Mouse (Mus musculus): ENCODE results near the gene Kcnj5.

Gene Kcnj5

DNA sequence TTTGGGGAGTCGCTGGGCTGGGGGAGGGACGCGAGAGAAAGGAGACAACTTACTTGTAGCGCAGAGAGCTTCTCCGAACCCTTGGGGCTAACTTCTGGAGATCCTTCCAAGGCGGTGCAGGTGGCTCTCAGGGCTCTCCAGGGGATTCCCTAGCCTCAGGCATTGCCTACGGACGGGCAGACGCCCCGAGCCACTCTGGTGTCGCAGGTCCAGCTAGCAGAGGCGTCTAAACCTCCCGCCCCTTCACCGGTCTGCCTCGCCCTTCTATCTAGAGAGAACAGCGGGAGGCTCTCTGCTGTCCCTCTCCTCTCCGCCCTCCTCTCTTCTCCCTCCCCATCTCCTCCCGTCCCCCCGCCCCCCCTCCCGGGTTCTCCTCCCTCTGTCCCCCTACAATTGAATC is at the start of gene Kcnj5:
TSS of gene Kcnj5 (minus strand) at position 300 of the 400 bp plus-strand sequence.
- no peak for DNase-seq (ENCODE audit: low spot score)

- DNase-seq (ENCODE audit: low spot score): no peak
These were observed 48.6 kb upstream of the Kcnj5 start for GRCm38 (mm10) chr9:32392716-32393115.

DNA sequence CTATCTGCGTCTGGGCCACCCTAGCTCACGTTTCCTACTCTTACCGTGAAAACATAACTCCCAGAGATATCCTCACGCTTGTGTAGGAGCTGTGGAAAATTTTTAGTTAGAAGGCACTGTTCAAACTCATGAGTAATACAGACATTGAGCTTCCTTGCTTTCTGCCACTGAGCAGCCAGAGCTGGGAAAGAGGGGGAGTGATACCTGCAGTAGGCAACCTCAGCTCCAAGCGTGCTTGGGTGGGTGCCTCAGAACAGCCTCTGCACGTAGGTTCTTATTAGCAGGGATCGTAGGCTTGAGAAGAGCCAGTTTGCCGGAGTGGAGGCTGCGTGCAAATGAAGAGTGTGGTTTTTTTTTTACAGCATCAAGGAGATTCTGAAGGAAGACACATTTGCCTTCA is 47.6 kb upstream of the Kcnj5 start:
- DNase-seq (ENCODE audit: low spot score): no peak

- no peak for DNase-seq (ENCODE audit: low spot score)
These were observed 46.9 kb upstream of the Kcnj5 start for GRCm38 (mm10) chr9:32391092-32391491.

GRCm38 (mm10) chr9:32388120-32388519 is 44.0 kb upstream of the Kcnj5 start:
- no peak for DNase-seq (ENCODE audit: low spot score)

DNA sequence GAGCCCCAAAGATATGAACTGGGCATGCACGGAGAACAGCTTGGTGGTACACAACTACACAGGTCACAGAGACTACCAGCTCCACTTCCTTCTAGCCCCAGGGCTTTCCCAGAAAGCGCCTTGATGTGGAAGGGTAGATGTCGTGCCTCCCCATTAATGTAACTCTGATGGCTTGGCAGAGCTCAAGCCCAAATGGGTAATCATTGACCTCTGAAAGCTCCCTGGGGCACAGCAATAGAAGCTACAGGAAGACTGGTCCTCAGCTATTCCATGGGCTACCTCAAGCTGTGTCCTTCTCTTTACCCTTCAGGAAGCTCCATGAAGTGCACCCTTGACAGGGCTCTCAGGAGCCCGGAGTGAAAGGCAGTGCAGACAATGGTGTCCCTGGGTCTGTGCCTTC is 40.8 kb upstream of the Kcnj5 start:
- no peak for DNase-seq (ENCODE audit: low spot score)

DNA sequence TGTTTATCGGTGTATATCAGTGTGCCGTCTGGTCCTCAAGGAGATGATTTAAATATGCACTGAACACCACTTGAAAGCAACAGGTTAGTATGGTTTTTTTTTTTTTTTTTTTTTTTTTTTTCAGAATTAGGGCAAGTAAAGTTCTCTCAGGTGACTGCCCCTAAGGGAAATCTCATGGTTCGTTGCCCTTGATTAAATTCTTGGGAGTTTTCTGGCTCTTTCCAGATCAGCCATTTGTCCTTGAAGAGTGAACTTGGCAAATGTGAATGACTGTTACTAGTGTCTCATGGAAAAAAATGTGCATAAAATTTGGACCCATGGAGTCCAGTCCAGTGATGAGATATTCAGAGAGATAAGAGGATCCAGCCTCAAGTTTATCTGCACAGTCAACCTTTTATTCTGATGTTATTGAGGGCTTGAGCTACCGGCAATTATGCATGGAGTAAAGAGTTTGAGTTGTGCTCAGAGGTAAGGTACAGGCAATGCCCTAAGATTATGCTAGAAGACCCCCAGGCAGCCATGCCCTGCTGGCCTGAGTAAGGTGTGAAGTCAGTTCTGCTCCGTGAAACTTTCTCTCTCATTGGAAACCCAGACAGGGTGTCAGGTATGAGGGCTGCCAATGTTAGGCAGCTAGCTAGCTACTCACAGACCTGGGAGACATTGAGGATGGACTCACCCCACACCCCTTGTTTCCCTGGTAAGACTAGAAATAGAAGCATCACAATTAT is 32.9 kb upstream of the Kcnj5 start:
- no peak for DNase-seq (ENCODE audit: low spot score)

GRCm38 (mm10) chr9:32376031-32376430 is 31.9 kb upstream of the Kcnj5 start:
- DNase-seq (ENCODE audit: low spot score): no peak

DNA sequence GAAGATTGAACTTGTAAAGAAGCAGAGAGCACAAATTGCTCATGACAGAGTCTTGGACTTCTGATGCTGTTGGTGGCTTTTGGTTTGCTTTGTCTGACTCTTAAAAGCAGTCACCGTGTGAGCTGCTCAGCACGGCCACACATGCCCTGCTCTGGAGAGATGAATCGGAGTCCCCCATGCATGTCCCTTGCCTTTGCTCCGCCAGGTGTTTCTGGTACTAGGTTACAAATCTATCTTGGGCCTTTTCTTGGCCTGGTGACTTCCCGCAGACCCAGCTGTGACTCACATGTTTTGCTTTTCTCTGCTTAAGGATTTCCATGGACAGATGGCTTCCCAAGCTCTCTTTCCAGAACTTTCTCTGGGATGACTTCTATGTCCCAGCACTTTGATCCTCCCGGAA is 29.5 kb upstream of the Kcnj5 start:
- DNase-seq (ENCODE audit: low spot score): no peak

DNA sequence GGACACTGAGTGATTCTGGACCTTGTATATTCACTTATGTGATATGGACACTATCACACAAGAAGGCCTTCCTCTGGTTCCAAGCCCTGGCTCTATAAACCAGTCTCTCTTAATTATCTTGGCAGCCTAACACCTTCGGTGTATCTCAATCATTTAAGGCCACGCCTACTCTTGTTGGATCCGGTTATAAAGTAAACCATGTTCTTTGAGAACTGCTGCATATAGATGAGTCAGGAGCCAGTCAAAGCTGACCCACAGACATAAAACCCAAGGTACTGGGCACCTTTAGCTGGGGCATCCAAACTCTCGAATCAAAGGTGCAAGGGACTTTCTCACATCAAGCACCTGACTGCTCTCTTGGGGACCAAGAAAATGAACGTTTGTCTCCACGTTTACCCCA is 28.1 kb upstream of the Kcnj5 start, which contains the start of gene Kcnj1:
TSS of gene Kcnj1 (plus strand) at position 292 of the 400 bp plus-strand sequence.
- DNase-seq (ENCODE audit: low spot score): no peak

- DNase-seq (ENCODE audit: low spot score): no peak
These were observed 25.2 kb upstream of the Kcnj5 start for GRCm38 (mm10) chr9:32369388-32369787.

- no peak for DNase-seq (ENCODE audit: low spot score)
These were observed 24.7 kb upstream of the Kcnj5 start for GRCm38 (mm10) chr9:32368812-32369211.

GRCm38 (mm10) chr9:32360770-32361169 is 16.6 kb upstream of the Kcnj5 start:
- DNase-seq (ENCODE audit: low spot score): no peak

DNA sequence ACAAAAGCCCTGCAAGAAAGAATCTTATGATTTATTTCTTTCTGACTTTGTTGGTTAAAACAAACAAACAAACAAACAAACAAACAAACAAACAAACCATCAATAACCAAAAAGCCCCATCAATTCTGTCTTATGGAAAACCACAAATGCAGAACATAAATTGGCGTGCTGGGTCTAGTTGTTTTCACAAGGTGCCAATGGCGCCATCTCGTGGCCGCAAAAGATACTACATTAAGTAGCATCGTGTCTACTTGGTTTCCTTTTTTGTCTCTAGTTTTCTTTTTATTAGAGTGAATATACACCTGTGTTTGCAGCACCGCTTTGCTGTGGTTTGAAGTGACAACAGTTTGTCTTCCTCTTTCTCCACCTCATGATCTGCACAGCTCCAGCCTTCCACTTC is 6.2 kb upstream of the Kcnj5 start:
- peak; percentile 44 for DNase-seq (ENCODE audit: low spot score)

- DNase-seq (ENCODE audit: low spot score): no peak
These were observed 5.2 kb upstream of the Kcnj5 start for GRCm38 (mm10) chr9:32349344-32349743.

DNA sequence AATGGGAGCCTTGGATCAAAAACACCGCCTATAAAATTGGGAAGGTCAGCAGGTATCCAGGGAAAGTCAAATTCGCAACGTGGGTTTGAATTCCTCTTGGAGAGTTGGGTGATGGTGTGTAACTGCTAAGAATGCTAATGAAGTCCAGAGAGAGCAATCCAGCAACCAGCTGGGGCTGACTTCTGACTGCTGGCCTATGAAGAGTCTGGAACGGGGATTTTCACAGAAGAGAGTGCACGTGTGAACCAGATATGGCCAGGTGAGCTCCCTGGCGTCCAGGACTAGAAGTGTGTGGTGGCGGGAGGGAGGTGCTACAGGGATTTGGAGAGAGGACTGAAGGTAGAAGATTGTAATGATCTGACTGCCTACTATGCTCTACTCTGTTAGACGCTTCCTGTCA is 3.9 kb upstream of the Kcnj5 start:
- no peak for DNase-seq (ENCODE audit: low spot score)

GRCm38 (mm10) chr9:32344489-32344888 is 339 bp upstream of the Kcnj5 start:
- DNase-seq (ENCODE audit: low spot score): no peak

GRCm38 (mm10) chr9:32342929-32343328 is 1.2 kb downstream of the Kcnj5 start:
- no peak for DNase-seq (ENCODE audit: low spot score)

GRCm38 (mm10) chr9:32340831-32341230 is 3.3 kb downstream of the Kcnj5 start:
- DNase-seq (ENCODE audit: low spot score): no peak

- no peak for DNase-seq (ENCODE audit: low spot score)
These were observed 8.6 kb downstream of the Kcnj5 start for GRCm38 (mm10) chr9:32335389-32336150.

DNA sequence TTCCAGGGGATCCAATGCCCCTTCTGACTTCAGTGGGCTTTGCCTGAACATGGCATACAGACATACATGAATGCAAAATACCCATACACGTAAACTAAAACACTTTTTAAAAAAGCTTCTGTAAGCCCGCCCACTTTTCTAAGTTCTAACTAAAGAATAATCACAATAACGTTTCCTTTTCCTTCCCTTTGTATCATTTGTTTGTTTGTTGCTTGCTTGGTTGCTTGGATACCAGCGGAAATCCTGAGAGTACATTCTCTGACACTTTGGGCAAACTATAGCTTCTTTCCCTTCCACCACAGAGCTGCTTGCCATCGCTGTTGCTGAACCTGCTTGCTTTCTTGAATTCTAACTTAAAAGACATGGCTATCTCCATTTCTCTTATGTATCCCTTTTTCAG is 13.0 kb downstream of the Kcnj5 start:
- no peak for DNase-seq (ENCODE audit: low spot score)

DNA sequence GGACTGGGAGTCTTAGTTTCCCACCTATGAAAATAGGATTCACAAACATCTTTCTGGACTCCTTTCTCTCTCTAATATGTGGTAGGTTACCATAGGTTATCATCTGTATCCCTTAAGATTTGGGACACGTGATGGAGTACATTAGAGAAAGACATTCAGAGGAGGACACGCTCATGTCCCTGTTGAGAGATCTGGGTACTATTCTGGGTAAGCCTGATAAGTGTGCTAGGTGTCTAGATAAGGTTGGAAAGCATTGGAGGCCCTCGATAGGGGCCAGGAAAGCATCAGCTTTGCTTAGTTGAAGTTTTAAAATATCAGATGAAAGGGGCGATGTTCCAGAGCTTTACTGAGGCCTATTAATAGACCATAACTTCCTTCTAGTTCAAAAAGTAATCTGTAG is 15.4 kb downstream of the Kcnj5 start:
- DNase-seq (ENCODE audit: low spot score): no peak

DNA sequence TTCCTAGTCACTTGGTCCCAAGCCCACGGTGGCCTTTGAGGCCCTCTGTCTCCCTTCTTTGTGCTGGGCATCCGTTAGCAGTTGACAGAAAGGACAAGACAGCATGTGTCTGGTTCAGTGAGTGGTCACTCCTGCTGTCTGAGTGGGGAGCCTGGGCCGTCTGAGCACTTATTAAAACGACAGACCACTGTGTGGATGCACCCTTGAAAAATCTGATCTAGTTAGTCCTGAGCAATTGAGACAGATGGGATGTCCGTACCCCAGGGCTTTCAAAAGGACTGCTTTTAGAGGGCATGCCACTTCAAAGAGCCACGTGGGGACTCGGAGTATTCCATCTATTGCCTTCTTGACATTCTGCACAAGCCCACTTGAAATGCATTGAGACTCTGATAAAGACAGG is 20.5 kb downstream of the Kcnj5 start:
- DNase-seq (ENCODE audit: low spot score): no peak

- no peak for DNase-seq (ENCODE audit: low spot score)
These were observed 24.0 kb downstream of the Kcnj5 start for GRCm38 (mm10) chr9:32320167-32320566.

All from ovary, postnatal 10 days (tissue).